Mouse (Mus musculus): ENCODE data around the gene Heatr5a. TPM values are rescaled to one million over a fixed set of nuclear protein-coding genes. Genes with fewer than 3 reads are reported as not detected.

Gene Heatr5a
- polyA plus RNA-seq, 1 experiment from 2014 or later: 12.1 TPM

- Histone ChIP-seq H3K9me3 (peaks cover 4% of the 10 kb centered on the region; the same call in 1 of the 2 replicates), H3K9ac (no peak overlapping the region), H3K4me1 (peaks cover 12% of the 10 kb centered on the region), H3K4me2 (peak overlapping the region; percentile 67), H3K4me3 (peak overlapping the region; percentile 91), H3K27me3 (no peaks in the 10 kb centered on the region), H3K36me3 (no peaks in the 10 kb centered on the region), H3K27ac (no peak overlapping the region)
- 16% methylated on average over 7 of the region's 7 CpGs for WGBS
- ATAC-seq (ENCODE audit: insufficient number of reproducible peaks, insufficient read depth, low FRiP score, low TSS enrichment, low read depth): no peak
Measured at GRCm38 (mm10) chr12:51969876-51970275, 1.2 kb downstream of the Heatr5a start.

- no peak overlapping the region for H3K4me3 ChIP-seq
- ATAC-seq (ENCODE audit: insufficient number of reproducible peaks, insufficient read depth, low FRiP score, low TSS enrichment, low read depth): no peak
- H3K36me3 ChIP-seq: no peaks in the 10 kb centered on the region
- peaks cover 4% of the 10 kb centered on the region; the same call in 1 of the 2 replicates for H3K9me3 ChIP-seq
- WGBS: 91% methylated on average over 2 of the region's 2 CpGs
- peaks cover 12% of the 10 kb centered on the region for H3K4me1 ChIP-seq
- no peaks in the 10 kb centered on the region for H3K27me3 ChIP-seq
- H3K4me2 ChIP-seq: no peak overlapping the region
- no peak overlapping the region for H3K27ac ChIP-seq
- no peak overlapping the region for H3K9ac ChIP-seq
Measured at GRCm38 (mm10) chr12:51969092-51969491, 2.0 kb downstream of the Heatr5a start.

- Histone ChIP-seq H3K27ac (no peak overlapping the region), H3K36me3 (no peaks in the 10 kb centered on the region), H3K4me1 (peaks cover 12% of the 10 kb centered on the region), H3K9me3 (peaks cover 4% of the 10 kb centered on the region; the same call in 1 of the 2 replicates), H3K4me2 (no peak overlapping the region), H3K4me3 (no peak overlapping the region), H3K9ac (no peak overlapping the region), H3K27me3 (no peaks in the 10 kb centered on the region)
- WGBS: 73% methylated on average over 9 of the region's 9 CpGs
- no peak for ATAC-seq (ENCODE audit: insufficient number of reproducible peaks, insufficient read depth, low FRiP score, low TSS enrichment, low read depth)
Measured at GRCm38 (mm10) chr12:51967915-51968595, 3.1 kb downstream of the Heatr5a start.

GRCm38 (mm10) chr12:51957626-51958025, 13.5 kb downstream of the Heatr5a start:
- H3K27ac ChIP-seq: no peak overlapping the region
- WGBS: 90% methylated on average over 6 of the region's 6 CpGs
- H3K9me3 ChIP-seq: no peaks in the 10 kb centered on the region
- no peak for ATAC-seq (ENCODE audit: insufficient number of reproducible peaks, insufficient read depth, low FRiP score, low TSS enrichment, low read depth)
- H3K4me3 ChIP-seq: no peak overlapping the region
- no peak overlapping the region for H3K9ac ChIP-seq
- no peaks in the 10 kb centered on the region for H3K27me3 ChIP-seq
- peaks cover 57% of the 10 kb centered on the region for H3K36me3 ChIP-seq
- no peak overlapping the region for H3K4me2 ChIP-seq
- H3K4me1 ChIP-seq: no peaks in the 10 kb centered on the region

GRCm38 (mm10) chr12:51952309-51952708, 18.8 kb downstream of the Heatr5a start:
- Histone ChIP-seq H3K4me2 (no peak overlapping the region), H3K4me3 (no peak overlapping the region), H3K4me1 (no peaks in the 10 kb centered on the region), H3K9ac (no peak overlapping the region), H3K27ac (no peak overlapping the region), H3K36me3 (peaks cover 85% of the 10 kb centered on the region), H3K9me3 (no peaks in the 10 kb centered on the region; the same call in 1 of the 2 replicates), H3K27me3 (no peaks in the 10 kb centered on the region)
- 86% methylated on average over 10 of the region's 10 CpGs for WGBS
- no peak for ATAC-seq (ENCODE audit: insufficient number of reproducible peaks, insufficient read depth, low FRiP score, low TSS enrichment, low read depth)

GRCm38 (mm10) chr12:51947498-51947945, 23.6 kb downstream of the Heatr5a start:
- Histone ChIP-seq H3K4me2 (no peak overlapping the region), H3K4me1 (no peaks in the 10 kb centered on the region), H3K27me3 (no peaks in the 10 kb centered on the region), H3K9me3 (no peaks in the 10 kb centered on the region; the same call in 1 of the 2 replicates), H3K36me3 (peaks cover 81% of the 10 kb centered on the region), H3K9ac (no peak overlapping the region), H3K27ac (no peak overlapping the region), H3K4me3 (no peak overlapping the region)
- 89% methylated on average over 10 of the region's 10 CpGs for WGBS
- no peak for ATAC-seq (ENCODE audit: insufficient number of reproducible peaks, insufficient read depth, low FRiP score, low TSS enrichment, low read depth)

GRCm38 (mm10) chr12:51945331-51945730, 25.8 kb downstream of the Heatr5a start:
- 91% methylated on average over 9 of the region's 9 CpGs for WGBS
- H3K27me3 ChIP-seq: no peaks in the 10 kb centered on the region
- H3K4me3 ChIP-seq: no peak overlapping the region
- H3K4me1 ChIP-seq: no peaks in the 10 kb centered on the region
- no peaks in the 10 kb centered on the region; the same call in 1 of the 2 replicates for H3K9me3 ChIP-seq
- peaks cover 71% of the 10 kb centered on the region for H3K36me3 ChIP-seq
- no peak for ATAC-seq (ENCODE audit: insufficient number of reproducible peaks, insufficient read depth, low FRiP score, low TSS enrichment, low read depth)
- no peak overlapping the region for H3K27ac ChIP-seq
- no peak overlapping the region for H3K9ac ChIP-seq
- H3K4me2 ChIP-seq: no peak overlapping the region

GRCm38 (mm10) chr12:51939848-51940247, 31.3 kb downstream of the Heatr5a start:
- Histone ChIP-seq H3K27ac (no peak overlapping the region), H3K9me3 (no peaks in the 10 kb centered on the region), H3K9ac (no peak overlapping the region), H3K36me3 (peaks cover 61% of the 10 kb centered on the region), H3K27me3 (no peaks in the 10 kb centered on the region), H3K4me1 (no peaks in the 10 kb centered on the region), H3K4me2 (no peak overlapping the region), H3K4me3 (no peak overlapping the region)
- no peak for ATAC-seq (ENCODE audit: insufficient number of reproducible peaks, insufficient read depth, low FRiP score, low TSS enrichment, low read depth)
- 83% methylated on average over 4 of the region's 4 CpGs for WGBS

GRCm38 (mm10) chr12:51937938-51938337, 33.2 kb downstream of the Heatr5a start:
- peaks cover 54% of the 10 kb centered on the region for H3K36me3 ChIP-seq

GRCm38 (mm10) chr12:51929630-51930029, 41.5 kb downstream of the Heatr5a start:
- H3K36me3 ChIP-seq: peaks cover 27% of the 10 kb centered on the region
- no peaks in the 10 kb centered on the region for H3K4me1 ChIP-seq
- no peak for ATAC-seq (ENCODE audit: insufficient number of reproducible peaks, insufficient read depth, low FRiP score, low TSS enrichment, low read depth)
- H3K27me3 ChIP-seq: no peaks in the 10 kb centered on the region
- H3K9ac ChIP-seq: no peak overlapping the region
- no peak overlapping the region for H3K4me2 ChIP-seq
- H3K9me3 ChIP-seq: no peaks in the 10 kb centered on the region
- WGBS: 95% methylated on average over 2 of the region's 2 CpGs
- H3K4me3 ChIP-seq: no peak overlapping the region
- no peak overlapping the region for H3K27ac ChIP-seq

More at GRCm38 (mm10) chr12:51937938-51938337, 33.2 kb downstream of the Heatr5a start:
- H3K9me3 ChIP-seq: no peaks in the 10 kb centered on the region
- no peak overlapping the region for H3K9ac ChIP-seq
- no peaks in the 10 kb centered on the region for H3K27me3 ChIP-seq
- WGBS: 83% methylated on average over 6 of the region's 6 CpGs
- H3K4me2 ChIP-seq: no peak overlapping the region
- no peak overlapping the region for H3K27ac ChIP-seq
- no peak overlapping the region for H3K4me3 ChIP-seq
- no peaks in the 10 kb centered on the region for H3K4me1 ChIP-seq
- ATAC-seq (ENCODE audit: insufficient number of reproducible peaks, insufficient read depth, low FRiP score, low TSS enrichment, low read depth): no peak

- Histone ChIP-seq H3K27ac (no peak overlapping the region), H3K4me1 (no peaks in the 10 kb centered on the region), H3K9me3 (no peaks in the 10 kb centered on the region), H3K4me2 (no peak overlapping the region), H3K27me3 (no peaks in the 10 kb centered on the region), H3K9ac (no peak overlapping the region), H3K4me3 (no peak overlapping the region), H3K36me3 (peaks cover 70% of the 10 kb centered on the region)
- ATAC-seq (ENCODE audit: insufficient number of reproducible peaks, insufficient read depth, low FRiP score, low TSS enrichment, low read depth): no peak
- WGBS: 85% methylated on average over 2 of the region's 2 CpGs
Measured at GRCm38 (mm10) chr12:51917191-51917590, 53.9 kb downstream of the Heatr5a start.

GRCm38 (mm10) chr12:51914903-51915670, 56.0 kb downstream of the Heatr5a start:
- no peak for ATAC-seq (ENCODE audit: insufficient number of reproducible peaks, insufficient read depth, low FRiP score, low TSS enrichment, low read depth)
- Histone ChIP-seq H3K36me3 (peaks cover 63% of the 10 kb centered on the region), H3K4me2 (no peak overlapping the region), H3K9me3 (no peaks in the 10 kb centered on the region), H3K4me1 (no peaks in the 10 kb centered on the region), H3K27me3 (no peaks in the 10 kb centered on the region), H3K9ac (no peak overlapping the region), H3K27ac (no peak overlapping the region), H3K4me3 (no peak overlapping the region)
- 89% methylated on average over 12 of the region's 12 CpGs for WGBS

All from embryonic facial prominence, embryonic 13.5 days (tissue).